Mouse (Mus musculus) small intestine, adult 2 months (tissue): ENCODE results near the gene Map3k10.

Experiments
- CTCF ChIP-seq: fragments of 200-500 bp; IDR thresholded peaks from 2 replicates; pipeline ENCODE4 v1.5.1; 2012; ENCODE audit warnings: low read depth, mild to moderate bottlenecking, control low read depth, inconsistent platforms, low read length, moderate library complexity, mixed read lengths; ENCODE audit not compliant: insufficient replicate concordance, insufficient read length; ENCODE audit errors: extremely low read depth
- POLR2A ChIP-seq: fragments of 200-500 bp; IDR thresholded peaks from 2 replicates; pipeline ENCODE4 v1.6.1; 2012; ENCODE audit warnings: low read depth, mild to moderate bottlenecking, control low read depth, inconsistent platforms, low read length, moderate library complexity

DNA sequence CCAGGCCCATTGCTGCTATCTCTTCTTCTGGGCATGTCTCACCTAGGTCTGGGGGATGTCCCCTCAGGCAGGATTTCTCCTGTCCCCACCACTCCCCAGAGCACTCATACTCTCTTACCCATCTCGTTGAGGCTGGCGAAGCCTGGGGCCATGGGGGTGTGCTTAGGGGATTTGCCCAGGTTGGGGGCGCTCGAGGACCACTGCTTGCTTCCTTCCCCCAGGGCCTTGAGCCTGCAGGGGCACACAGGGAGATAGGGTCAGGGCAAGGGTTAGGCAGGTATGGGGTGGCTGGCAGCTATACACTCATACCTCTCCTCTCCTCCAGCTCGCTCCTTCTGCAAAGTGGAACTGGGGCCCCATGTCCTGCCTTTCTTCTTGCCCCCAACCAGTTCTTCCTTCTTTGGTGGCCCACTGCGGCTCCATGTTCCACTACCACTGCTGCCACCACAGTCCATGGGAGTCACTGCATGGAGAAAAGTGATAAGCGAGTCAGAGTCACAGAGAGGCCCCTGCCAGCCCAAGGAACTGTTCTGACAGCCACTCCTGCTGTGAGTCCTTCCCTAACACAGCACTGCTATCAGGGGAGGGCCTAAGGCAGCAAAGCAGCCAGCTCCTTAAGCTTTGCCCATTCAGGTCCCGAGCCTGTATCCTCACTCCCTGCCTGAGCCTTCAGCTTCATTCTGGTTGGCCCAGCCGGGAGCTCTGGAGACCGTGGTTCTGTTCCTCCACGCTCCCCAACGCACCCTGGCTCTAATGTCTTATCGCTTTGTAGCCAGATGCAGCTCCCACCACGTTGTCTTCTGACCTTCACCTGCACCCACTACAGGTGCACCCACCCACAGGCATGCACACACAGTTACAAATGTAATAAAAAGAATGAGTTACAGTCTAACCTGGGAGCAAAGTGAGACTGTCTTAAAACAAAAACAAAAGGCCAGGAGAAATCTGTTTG, 15.4 kb downstream of the Map3k10 start:
- TF ChIP-seq CTCF: no peak
- no peak for TF ChIP-seq POLR2A
